Mouse (Mus musculus) skeletal muscle tissue, adult 2 months (tissue): ENCODE measurements around the gene N4bp2.

Experiments
- DNase-seq: peaks from one replicate; pipeline ENCODE4 v3.0.0-alpha.2; 2012; ENCODE audit warnings: low read depth, low spot score

N4bp2 gene

DNA sequence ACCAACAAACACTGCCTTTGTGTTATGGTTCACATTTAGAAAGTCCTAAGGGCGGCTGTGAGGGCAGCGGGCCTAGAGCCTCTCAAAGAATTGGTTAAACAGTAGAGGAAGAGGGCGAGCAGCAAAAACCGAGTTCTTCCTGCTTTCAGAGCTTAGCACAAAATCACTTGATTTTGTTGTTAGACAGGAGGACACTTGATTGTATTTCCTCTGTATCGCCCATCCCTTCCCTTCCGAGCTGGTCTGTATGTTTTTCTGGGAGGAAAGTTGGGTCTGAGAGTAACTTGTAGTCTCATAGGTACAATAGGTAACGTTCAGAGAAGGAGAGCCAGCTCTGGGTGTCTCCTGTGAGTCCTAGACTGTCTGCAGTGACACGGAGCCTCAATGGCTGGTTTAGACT, 63.8 kb downstream of the N4bp2 start:
- no peak for DNase-seq

DNA sequence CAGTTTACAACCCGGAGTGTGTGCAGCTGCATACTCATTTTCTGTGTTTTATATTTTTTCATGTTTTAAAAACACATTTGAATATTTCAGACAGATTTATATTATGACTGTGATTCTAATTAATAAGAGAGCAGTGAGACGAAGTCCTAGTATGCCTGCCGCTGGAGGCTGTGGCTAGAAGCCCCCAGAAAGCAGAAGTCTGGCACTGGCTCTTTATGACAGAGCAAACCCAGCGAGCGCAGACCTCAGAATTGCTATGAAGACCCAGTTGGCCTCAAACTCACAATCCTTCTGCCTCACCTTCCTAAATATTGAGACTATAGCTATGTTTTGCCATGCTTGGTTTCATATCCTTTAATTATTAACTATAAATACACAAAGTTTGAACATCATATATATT, 64.9 kb downstream of the N4bp2 start:
- DNase-seq, result no peak

DNA sequence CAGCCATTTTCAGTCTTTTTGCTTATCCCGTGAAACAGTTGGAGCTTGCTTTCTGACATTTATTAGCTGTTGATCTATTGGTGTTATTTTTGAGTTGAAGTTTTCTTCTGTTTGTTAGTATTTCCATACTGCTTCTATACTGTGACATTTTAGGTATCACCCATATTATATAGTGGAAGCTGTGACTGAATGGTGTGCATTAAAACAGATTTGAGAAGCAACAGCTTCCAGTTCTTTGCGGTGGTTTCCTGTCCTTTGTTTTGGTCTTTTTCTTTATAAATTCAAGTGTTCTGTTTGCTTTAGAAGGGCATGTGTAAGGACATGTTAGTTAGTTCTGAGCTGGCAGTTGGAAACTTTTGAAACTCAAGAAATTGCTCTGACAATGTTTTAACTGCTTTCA, 65.7 kb downstream of the N4bp2 start:
- DNase-seq, result no peak

DNA sequence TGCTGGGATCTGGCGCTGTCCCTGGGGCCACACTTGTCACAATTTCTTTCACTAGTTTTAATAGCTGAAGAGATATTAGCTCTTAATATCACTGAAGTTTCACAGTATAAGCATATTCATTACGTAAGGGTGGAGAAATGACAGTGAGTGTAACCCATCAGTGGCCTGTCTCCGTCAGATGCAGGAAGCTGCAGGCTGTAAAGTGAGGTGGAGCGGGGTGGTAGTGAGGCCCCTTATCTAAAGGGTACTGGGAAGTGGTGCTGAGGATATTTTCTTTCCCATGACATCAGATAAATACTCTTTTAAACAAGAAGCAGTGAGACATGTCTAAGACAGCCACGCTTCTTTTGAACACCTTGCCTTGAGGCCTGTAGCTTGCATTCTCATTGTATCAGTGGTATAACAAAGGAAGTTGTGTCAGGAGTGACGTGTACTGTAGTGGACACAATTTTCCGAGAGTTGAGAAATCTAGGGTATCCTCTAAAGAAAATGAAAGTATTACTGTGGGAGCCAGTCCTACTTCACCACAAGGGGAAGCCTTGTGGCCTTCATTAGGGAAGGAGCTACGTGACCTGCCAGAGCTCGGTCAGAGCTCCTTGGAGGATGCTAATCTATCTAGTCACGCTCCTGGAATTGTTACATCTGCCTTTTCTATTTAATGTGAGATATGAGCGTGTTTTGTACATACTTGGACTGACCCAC, 68.7 kb downstream of the N4bp2 start:
- DNase-seq, result no peak

DNA sequence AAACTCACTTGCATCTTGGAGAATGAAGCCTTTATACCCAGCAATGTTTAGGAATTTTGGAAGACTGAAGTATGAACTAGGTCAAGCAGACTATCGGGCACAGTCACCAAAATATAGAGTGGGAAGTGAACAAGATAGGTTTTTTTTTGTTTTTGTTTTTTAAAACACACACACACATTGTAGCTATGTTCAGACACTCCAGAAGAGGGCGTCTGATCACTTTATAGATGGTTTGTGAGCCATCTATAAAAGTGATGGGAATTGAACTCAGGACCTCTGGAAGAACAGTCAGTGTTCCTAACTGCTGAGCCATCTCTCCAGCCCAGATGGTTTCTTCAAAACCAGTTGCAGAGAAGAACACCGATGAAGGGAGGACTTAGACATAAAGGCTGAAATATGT, 69.8 kb downstream of the N4bp2 start:
- no peak for DNase-seq

DNA sequence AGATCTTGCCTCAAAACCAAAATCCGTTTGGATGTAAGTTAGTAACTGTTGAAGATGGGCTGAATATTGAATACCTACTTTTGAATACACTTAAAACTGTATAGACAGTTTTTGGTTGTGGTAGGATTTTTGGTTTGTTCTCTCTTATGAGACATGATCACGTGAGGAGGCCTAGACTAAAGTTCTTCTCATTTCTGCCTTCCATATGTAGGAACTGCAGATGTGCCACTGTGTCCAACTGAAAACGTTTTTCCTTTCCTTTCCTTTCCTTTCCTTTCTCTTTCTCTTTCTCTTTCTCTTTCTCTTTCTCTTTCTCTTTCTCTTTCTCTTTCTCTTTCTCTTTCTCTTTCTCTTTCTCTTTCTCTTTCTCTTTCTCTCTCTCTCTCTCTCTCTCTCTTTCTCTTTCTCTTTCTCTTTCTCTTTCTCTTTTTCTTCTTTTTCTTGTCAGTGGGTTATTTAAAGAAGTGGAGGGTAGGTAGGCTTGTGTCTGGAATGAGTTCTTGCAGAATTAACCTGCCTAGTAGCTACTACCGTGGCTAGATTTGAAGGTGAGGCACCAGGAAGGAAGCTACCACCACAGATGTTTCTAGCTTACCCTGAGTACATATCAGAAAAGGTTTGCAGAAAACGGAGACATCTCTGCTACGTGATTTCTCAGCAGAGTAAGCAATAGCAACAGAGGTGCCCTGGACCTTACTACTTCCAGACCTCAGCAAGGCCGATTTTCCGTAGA, 70.6 kb downstream of the N4bp2 start:
- DNase-seq, result no peak

DNA sequence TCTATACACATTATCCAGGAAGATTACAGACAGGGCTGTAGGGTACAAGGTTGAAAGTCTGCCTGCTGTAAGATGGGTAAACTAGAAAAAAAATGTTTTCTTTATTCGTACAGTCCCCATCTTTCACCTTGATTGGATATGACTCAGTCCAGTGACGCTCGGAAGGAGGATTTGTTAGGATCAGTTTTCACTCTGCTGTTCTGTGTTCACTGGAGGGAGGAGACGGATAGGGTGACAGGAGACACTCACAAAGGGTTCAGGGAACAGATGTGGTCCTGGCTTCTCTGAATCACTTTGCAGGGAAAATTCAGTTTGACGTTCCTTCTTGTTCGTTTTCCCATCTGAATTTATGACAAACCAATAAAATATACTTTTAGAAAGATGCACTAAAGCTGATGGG, 74.7 kb downstream of the N4bp2 start:
- no peak for DNase-seq

DNA sequence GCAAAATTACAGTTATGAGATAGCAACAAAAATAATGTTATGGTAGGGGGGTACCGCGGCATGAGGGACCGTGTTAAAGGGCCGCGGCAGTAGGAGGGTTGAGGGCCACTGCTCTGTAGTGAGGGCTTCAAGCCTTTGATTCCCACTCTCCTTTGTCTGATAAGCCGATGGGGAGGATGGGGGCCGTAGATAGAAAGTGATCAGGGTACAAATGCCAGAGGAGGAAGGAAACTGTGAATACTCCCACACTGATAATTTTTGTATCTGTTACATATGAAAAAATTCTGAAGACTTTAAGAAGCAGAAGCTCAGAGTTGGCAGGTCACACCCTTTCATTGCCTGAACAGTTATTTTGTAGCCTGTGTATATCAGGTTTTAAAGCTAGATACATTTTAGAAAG, 79.6 kb downstream of the N4bp2 start:
- DNase-seq, result no peak

DNA sequence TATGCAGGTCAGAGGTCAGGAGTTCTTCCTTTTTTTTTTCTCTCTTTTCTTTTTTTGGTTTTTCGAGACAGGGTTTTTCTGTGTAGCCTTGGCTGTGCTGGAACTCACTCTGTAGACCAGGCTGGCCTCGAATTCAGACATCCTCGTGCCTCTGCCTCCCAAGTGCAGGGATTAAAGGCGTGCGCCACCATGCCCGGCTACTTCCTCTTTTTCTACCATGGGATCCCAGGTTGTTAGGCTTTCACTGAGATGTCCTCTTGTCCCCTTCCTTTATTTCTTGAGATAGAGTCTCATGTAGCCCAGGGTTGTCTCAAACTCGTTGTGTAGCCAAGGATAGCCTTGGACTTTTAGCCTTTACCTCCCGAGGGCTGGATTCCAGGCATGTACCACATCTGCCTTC, 83.2 kb downstream of the N4bp2 start:
- DNase-seq, result no peak

DNA sequence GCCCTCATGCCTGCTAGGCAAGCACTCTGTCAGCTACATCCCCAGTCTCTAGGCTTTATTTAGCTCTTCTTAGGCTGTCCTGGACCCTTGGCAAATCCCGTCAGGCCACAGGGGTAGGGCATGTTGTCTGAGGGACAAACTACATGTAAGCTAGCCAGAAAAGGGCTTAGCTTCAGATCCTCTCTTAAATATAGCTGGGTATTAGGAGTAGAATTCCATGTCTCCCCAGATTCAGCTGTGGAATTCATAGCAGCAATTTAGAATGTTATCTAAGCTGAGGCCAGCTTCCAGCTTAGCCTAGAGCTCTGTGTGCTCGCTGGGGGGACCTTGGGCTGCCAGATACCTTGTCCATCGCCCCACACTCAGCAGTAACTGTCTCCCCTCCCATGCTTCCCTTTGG, 83.6 kb downstream of the N4bp2 start:
- DNase-seq, result no peak

DNA sequence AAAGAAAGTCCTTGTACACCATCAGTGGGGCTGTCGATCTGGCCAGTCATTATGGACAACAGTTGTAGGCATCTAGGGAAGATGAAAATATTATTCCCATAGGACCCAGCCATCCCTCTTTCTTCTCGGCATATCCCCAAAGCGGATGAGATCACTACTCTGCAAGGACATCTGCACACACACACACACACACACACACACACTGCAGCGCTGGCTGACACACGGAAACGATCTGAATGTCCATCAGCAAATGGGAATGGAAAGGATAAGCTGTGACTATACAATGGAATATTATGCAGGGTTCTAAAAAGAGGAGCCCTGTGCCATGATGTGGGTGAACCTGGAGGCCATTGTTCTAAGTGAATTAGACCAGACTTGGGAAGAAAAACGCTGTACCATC, 84.3 kb downstream of the N4bp2 start:
- no peak for DNase-seq

DNA sequence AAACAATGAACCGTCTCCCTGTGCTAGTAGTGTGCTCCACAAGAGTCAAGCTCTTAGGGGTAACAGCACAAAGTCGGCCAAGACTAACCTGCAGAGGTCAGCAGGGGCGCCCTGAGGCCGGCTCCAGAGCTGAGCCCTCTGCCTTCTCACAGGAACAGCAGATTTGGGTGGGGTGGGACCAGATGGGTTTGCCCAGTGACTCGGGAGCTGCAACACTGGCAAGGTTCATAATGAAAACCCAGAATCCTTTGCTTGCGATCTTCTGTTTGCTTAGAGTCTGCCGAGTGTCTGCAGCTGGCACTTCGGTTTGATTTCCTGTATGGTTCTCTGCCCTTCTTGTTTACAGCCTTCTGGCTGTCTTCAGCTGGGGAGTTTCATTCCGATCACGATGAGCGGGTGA, 87.4 kb downstream of the N4bp2 start:
- DNase-seq, result no peak

DNA sequence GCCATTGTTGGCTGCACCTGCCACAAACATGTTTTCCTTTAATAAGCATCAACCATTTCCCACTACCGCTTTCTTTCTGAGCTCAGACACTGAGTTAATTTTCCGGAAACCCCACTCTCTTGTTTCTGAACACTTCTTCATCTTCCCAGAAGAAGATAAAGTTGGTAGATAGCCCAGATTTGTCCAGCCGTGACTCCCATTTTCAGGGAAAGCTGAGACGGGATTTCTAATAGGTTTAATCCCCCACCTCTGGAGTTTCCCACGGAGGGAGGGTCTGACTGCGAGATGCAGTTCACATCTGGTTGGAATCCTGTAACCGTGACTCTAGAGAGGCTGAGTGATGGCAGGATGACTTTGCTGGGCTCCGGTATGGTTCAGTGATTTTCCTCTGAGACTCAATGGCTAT, 91.5 kb downstream of the N4bp2 start:
- no peak for DNase-seq

DNA sequence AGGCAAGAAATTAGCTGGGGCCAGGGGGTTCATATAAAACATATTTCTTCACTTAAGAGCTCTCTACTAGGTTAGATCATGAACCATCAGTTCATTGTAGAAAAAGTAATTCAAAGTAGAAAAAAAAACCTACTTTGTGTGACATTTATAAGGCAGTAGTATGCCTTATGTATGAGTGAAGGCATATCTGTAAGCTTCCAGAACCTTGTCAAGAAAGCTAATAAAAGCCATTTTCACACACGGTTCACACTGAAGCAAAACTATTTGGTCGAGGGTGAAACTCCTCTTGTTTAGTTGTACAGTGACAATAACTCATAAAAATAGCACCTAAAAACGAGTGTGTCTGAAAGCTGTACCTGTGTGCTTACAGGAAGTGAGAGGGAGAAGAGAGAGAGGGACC, 92.2 kb downstream of the N4bp2 start:
- DNase-seq, result no peak

DNA sequence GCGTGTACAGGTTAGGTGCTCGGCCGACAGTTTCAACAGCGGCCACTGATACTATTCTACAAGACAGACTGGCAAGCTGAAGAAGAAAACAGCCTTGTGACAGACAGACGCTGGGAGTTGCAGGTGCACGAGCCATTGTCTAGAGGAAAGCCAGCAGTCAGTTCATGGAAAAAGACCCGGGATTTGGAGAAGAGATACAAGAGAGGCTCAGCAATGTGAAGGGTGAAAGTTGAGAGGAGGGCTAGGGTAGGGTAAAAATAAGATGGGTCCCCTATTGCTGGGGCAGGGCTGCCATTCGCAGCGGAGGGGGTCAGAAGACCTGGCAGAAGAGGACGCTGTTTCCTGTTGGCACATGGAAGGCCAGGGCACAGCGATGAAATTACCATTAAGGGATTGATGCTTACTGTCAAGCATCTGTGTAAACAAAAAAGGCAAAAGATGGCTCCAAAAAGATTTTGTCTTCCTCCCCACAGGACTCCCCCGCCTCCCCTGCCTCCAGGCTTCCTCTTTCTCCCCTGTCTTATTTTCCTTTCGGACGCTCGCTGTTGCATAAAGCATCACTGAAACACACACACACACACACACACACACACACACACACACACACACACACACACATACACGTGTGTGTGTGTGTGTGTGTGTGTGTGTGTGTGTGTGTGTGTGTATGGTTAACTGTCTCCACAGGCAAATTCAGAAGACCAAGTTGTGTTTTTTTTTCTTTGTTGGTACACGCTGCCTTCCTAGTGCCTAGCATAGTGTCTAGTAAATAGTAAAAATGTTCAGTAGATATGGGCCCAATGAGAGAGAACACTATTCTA, 93.5 kb downstream of the N4bp2 start:
- no peak for DNase-seq

DNA sequence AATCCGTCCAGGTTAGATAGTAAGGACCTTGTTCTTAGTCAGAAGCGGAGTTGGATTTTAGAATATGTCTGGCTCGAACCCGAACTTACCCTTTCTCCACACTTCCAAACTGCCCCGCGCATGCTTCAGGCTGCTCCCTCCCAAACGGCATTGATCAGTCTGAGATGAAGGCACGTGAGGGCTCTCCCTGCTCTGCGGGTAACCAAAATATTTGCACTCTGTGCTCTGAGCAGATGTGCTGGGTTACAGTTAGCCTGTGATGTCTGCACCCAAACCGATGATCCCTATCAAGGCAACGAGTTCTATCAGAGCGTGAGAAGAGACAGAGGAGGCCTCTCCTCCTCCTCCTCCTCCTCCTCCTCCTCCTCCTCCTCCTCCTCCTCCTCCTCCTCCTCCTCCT, 94.6 kb downstream of the N4bp2 start:
- DNase-seq, result no peak

DNA sequence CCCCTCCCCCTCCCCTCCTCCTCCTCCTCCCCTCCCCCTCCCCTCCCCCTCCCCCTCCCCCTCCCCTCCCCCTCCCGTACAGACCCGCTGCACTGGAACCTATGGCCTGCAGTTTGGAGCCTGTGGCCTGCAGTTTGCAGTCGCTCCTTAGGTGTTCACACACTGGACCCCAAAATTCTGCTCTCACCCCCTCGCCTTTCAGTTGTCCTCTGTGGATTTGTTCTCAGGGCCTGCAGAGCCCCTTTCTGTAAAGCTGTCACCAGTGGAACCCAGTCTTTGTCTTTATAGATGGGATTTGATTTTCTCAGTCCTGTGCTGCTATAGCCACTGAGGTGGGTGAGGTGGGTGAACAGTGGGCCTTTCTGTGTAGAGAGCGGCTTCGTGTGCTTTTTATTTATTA, 95.0 kb downstream of the N4bp2 start:
- no peak for DNase-seq

DNA sequence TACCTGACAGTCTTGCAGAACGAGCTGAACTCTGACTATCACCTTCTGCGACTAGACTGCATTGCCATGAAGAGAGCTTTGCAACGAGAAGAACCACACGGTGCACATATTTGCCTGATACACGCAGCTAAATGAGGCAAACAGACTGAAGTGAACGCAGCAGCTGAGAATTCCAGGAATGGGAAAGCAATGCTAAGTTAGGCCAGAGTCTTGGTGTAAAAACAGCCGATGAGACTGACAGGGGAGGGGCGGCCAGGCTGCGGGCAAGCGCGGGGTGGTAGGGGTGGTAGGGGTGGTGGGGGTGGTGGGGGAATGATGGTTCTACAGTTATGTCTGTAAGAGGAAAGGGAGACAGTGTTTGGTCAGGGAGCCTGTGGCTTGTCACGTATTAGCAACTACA, 95.6 kb downstream of the N4bp2 start:
- no peak for DNase-seq

DNA sequence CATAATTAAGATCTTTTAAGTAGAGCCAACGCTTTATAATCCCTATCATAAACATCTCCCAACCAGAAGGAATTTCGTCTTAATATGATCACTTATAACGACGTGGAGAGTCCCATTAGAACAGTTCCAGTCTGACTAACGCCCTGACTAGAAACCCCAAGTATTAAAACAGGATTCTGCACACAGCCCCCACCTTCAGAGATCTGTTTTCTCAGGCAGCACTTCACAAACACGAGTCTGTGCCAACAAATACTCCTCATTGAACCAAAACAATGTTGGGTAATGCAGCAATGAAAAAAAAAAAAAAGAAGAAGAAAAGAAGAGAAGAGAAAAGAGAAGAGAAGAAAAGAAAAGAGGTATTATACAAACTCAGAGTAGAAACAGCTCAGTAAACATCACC, 96.1 kb downstream of the N4bp2 start:
- DNase-seq, result no peak

DNA sequence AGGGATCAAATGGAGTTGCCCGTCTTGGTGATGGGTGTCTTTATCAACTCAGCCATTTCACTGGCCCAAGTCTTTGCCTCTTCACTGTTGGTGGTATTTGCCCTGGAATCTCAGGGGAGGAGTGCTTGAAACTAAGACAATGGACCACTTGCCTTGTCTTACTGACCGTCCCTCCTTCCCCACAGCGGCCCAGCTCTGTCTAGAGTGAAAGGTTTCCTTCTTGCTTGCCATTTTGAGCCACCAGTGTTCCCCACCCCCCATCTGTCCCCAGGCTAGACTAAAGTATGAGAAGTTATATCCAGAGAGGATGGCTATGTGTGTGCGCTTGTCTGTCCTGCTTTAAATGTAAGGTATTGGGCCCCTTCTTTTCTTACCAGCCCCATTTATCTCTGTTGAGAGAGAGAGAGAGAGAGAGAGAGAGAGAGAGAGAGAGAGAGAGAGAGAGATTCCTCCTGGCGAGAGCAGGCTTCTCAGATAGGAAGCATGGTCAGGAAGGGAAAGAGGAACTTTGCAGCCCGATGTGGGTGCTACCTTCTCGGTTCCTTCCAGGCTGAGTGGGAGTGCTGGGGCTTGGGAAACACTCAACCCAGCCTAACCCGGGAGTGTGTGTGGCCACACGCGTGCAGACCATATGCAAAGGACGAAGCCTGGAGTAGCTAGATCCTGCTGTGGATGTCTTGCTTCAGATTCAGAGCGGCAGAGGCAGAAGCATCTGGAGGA, 97.1 kb downstream of the N4bp2 start:
- DNase-seq, result peak; percentile 36

DNA sequence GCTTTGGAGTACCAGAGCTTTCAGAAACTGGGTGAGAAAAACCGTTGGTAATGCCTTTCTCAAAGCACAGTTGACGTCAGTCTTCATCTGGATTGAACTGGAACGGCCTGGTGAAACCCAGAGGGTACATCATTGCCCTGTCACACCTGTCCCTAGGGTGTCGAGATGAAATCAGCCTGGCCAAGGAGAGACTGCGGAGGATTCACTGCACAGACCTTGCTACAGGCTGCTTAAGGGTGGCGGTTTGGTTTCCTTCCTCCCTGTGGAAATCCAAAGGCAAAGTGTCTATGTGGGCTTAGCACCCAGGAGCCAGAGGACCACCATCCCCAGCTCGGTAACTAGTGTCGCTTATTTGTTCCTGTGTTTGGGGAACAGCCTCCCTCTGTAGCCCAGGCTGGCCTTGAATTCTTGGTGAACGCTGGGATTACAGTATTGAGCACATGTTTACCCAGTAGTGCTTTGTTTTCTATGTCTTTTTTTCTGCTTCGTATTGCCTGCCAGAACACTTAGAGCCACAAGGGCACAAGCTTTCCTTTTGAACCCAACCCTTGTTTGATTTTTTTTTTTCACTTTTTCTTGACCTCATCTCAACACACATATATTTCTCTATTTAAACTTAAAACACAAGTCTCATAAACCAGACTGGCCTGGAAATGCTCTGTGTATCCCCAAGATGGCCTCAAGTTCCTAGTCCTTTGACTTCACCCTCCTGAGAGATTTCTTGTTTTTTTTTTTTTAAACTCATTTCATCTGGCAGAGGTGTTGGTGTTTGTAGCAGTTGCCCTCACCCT, 98.0 kb downstream of the N4bp2 start, which contains the start of gene Rhoh:
Rhoh (plus strand) TSS at position 60 of the 791 bp plus-strand sequence.
- DNase-seq, result no peak
